Mouse (Mus musculus) forebrain, embryonic 14.5 days (tissue): ENCODE results near the gene Mta2. TPM values are rescaled to one million over a fixed set of nuclear protein-coding genes. Genes with fewer than 3 reads are reported as not detected.

Experiments used
- ATAC-seq: fragments of 200-750 bp; cut with Nextera tagmentation; 2 replicates; pipeline ENCODE4 v1.8.0; 2017; ENCODE audit warnings: mild to moderate bottlenecking, moderate library complexity
- DNase-seq: peaks from one replicate; pipeline ENCODE4 v3.0.0-alpha.2; 2015; ENCODE audit warnings: low spot score
- H3K27ac ChIP-seq: fragments of 300-500 bp; sonication (generic); 2 replicates; pipeline ENCODE4 v1.5.1; 2014; ENCODE audit warnings: low read depth, mild to moderate bottlenecking, control low read depth, low read length, moderate library complexity
- H3K27me3 ChIP-seq: fragments of 300-500 bp; sonication (generic); replicated peaks from 2 replicates; pipeline ENCODE4 v1.6.1; 2014; ENCODE audit warnings: low read length, control low read depth, mixed read lengths; ENCODE audit not compliant: control insufficient read depth, insufficient read depth
- H3K36me3 ChIP-seq: fragments of 300-500 bp; sonication (generic); 2 replicates; pipeline ENCODE4 v1.6.1; 2014; ENCODE audit warnings: low read length, control low read depth; ENCODE audit not compliant: control insufficient read depth, insufficient read depth
- H3K4me1 ChIP-seq: fragments of 300-500 bp; sonication (generic); 2 replicates; pipeline ENCODE4 v1.6.1; 2014; ENCODE audit warnings: antibody characterized with exemption, low read length, control low read depth; ENCODE audit not compliant: control insufficient read depth, insufficient read depth
- H3K4me2 ChIP-seq: fragments of 300-500 bp; sonication (generic); 2 replicates; pipeline ENCODE4 v1.6.1; 2014; ENCODE audit warnings: mild to moderate bottlenecking, control low read depth, low read length
- H3K4me3 ChIP-seq: fragments of 300-500 bp; sonication (generic); 2 replicates; pipeline ENCODE4 v1.5.1; 2014; ENCODE audit warnings: low read depth, low read length, control low read depth
- H3K9ac ChIP-seq: fragments of 300-500 bp; sonication (generic); 2 replicates; pipeline ENCODE4 v1.6.1; 2014; ENCODE audit warnings: mild to moderate bottlenecking, low read length, control low read depth, moderate library complexity
- H3K9me3 ChIP-seq: fragments of 300-500 bp; sonication (generic); replicated peaks from 2 replicates; pipeline ENCODE4 v1.6.1; 2016; ENCODE audit warnings: low read length, control low read depth, mixed read lengths; ENCODE audit not compliant: control insufficient read depth
- WGBS: fragments of 180-500 bp; shearing (Covaris S2); extraction: QIAGEN DNeasy Blood & Tissue Kit; methylation state at CpG from one replicate; pipeline ENCODE4 v1.1.7; 2014; 5-methylcytosine and 5-hydroxymethylcytosine counted together
- polyA plus RNA-seq: library from polyadenylated mRNA; unstranded; fragments of >200 nt; fragmentation: Nextera tagmentation; extraction: Ambion mirVana; gene quantifications from 2 replicates; pipeline ENCODE4 v1.2.1, GENCODE M21; 2014

Gene Mta2
- polyA plus RNA-seq, 1 experiment from 2014 or later: 57.1 TPM

GRCm38 (mm10) chr19:8999223-8999622 is 57.5 kb downstream of the Mta2 start:
- Histone ChIP-seq H3K36me3 (no peaks in the 10 kb centered on the region), H3K27me3 (no peaks in the 10 kb centered on the region), H3K27ac (no peak overlapping the region), H3K9me3 (no peaks in the 10 kb centered on the region), H3K4me3 (no peak overlapping the region), H3K9ac (no peak overlapping the region), H3K4me2 (no peak overlapping the region), H3K4me1 (peaks cover 8% of the 10 kb centered on the region; the same call in 1 of the 2 replicates)
- DNase-seq: no peak
- WGBS: 95% methylated on average over 4 of the region's 4 CpGs
- no peak for ATAC-seq

Other genes with a start within 250 kb of the Mta2 start
- gene Slc3a2, start 218.5 kb upstream of the Mta2 start, polyA plus RNA-seq: 179 and 200 TPM in 2 replicates
- gene Wdr74, start 206.0 kb upstream of the Mta2 start, polyA plus RNA-seq: 109 and 111 TPM in 2 replicates
- gene 1700092M07Rik, start 201.2 kb upstream of the Mta2 start, polyA plus RNA-seq: 0.77 and 1.1 TPM in 2 replicates
- gene Stx5a, start 200.5 kb upstream of the Mta2 start, polyA plus RNA-seq: 104 and 105 TPM in 2 replicates
- 162 and 178 TPM in 2 replicates for gene Nxf1, start 184.8 kb upstream of the Mta2 start, polyA plus RNA-seq
- gene Tmem223, start 170.9 kb upstream of the Mta2 start, polyA plus RNA-seq: 273 and 345 TPM in 2 replicates
- 30.8 and 41.4 TPM in 2 replicates for gene Tmem179b, start 167.4 kb upstream of the Mta2 start, polyA plus RNA-seq
- 18.3 and 19.7 TPM in 2 replicates for gene Taf6l, start 155.5 kb upstream of the Mta2 start, polyA plus RNA-seq
- 171 and 189 TPM in 2 replicates for gene Polr2g, start 143.3 kb upstream of the Mta2 start, polyA plus RNA-seq
- 9.0 and 9.7 TPM in 2 replicates for gene Zbtb3, start 139.3 kb upstream of the Mta2 start, polyA plus RNA-seq
- gene Ttc9c, start 122.5 kb upstream of the Mta2 start, polyA plus RNA-seq: 50.7 and 65.3 TPM in 2 replicates
- gene Hnrnpul2, start 121.9 kb upstream of the Mta2 start, polyA plus RNA-seq: 7.2 and 7.4 TPM in 2 replicates
- not detected in 2 replicates for gene AC129217.1, start 112.1 kb upstream of the Mta2 start, polyA plus RNA-seq
- 66.0 and 77.8 TPM in 2 replicates for gene Bscl2, start 104.4 kb upstream of the Mta2 start, polyA plus RNA-seq
- gene Gng3, start 102.7 kb upstream of the Mta2 start, polyA plus RNA-seq: 346 and 353 TPM in 2 replicates
- 0.15 and 0.29 TPM in 2 replicates for gene Lrrn4cl, start 91.1 kb upstream of the Mta2 start, polyA plus RNA-seq
- 173 and 184 TPM in 2 replicates for gene Ubxn1, start 70.4 kb upstream of the Mta2 start, polyA plus RNA-seq
- 57.0 and 66.4 TPM in 2 replicates for gene Uqcc3, start 61.0 kb upstream of the Mta2 start, polyA plus RNA-seq
- gene Lbhd1, start 58.1 kb upstream of the Mta2 start, polyA plus RNA-seq: 44.2 and 59.1 TPM in 2 replicates
- not detected in 2 replicates for gene Gm49403, start 57.9 kb upstream of the Mta2 start, polyA plus RNA-seq
- gene 1810009A15Rik, start 53.0 kb upstream of the Mta2 start, polyA plus RNA-seq: 63.7 and 77.6 TPM in 2 replicates
- not detected in 2 replicates for gene Gm49416, start 52.9 kb upstream of the Mta2 start, polyA plus RNA-seq
- gene Ints5, start 48.9 kb upstream of the Mta2 start, polyA plus RNA-seq: 25.0 and 32.1 TPM in 2 replicates
- 73.3 and 78.9 TPM in 2 replicates for gene Ganab, start 43.8 kb upstream of the Mta2 start, polyA plus RNA-seq
- 53.3 and 67.0 TPM in 2 replicates for gene B3gat3, start 21.5 kb upstream of the Mta2 start, polyA plus RNA-seq
- gene Rom1, start 12.5 kb upstream of the Mta2 start, polyA plus RNA-seq: 0.93 and 0.99 TPM in 2 replicates
- gene Eml3, start 12.3 kb upstream of the Mta2 start, polyA plus RNA-seq: 4.1 and 5.4 TPM in 2 replicates
- gene Tut1, start 12.0 kb downstream of the Mta2 start, polyA plus RNA-seq: 24.2 and 26.4 TPM in 2 replicates
- gene Eef1g, start 25.2 kb downstream of the Mta2 start, polyA plus RNA-seq: 356 and 360 TPM in 2 replicates
- gene Ahnak, start 47.4 kb downstream of the Mta2 start, polyA plus RNA-seq: 2.6 and 4.5 TPM in 2 replicates
- gene Scgb1a1, start 146.1 kb downstream of the Mta2 start, polyA plus RNA-seq: not detected in 2 replicates
- gene Asrgl1, start 193.8 kb downstream of the Mta2 start, polyA plus RNA-seq: 24.4 and 38.6 TPM in 2 replicates